Mouse (Mus musculus) kidney, adult 2 months (tissue): ENCODE results near the gene Lrrc74b.

Source experiments
- CTCF ChIP-seq: fragments of 200-500 bp; conservative IDR thresholded peaks from 2 replicates; pipeline ENCODE4 v1.5.1; 2011; ENCODE audit warnings: low read depth, mild to moderate bottlenecking, control low read depth, low read length, moderate library complexity, mixed read lengths; ENCODE audit not compliant: insufficient read depth, insufficient read length
- POLR2A ChIP-seq: fragments of 200-500 bp; IDR thresholded peaks from one replicate; pipeline ENCODE4 v1.6.1; 2011; ENCODE audit warnings: low read depth, low read length, control low read depth

DNA sequence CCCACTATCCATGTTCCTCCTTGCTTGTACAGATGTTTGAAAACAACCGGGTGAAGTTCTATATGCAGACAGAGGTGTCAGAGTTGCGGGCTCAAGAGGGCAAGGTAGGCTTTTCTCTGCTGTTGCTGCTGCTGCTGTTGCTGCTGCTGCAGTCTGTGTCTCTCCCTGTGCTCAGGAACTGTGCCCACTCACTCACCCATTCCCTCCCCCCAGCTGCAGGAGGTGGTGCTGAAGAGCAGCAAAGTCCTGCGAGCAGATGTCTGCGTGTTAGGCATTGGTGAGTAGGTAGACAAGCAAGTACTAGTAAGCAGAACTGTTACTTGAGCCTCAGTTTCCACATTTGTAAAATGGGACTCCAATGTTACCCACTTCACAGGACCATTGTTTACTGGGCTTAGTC, 58.4 kb downstream of the Lrrc74b start:
- TF ChIP-seq POLR2A, result no peak
- TF ChIP-seq CTCF, result no peak
